Mouse (Mus musculus) heart, embryonic 14.5 days (tissue): Measurements from ENCODE around the gene Speer4b. TPM values are rescaled to one million over a fixed set of nuclear protein-coding genes. Genes with fewer than 3 reads are reported as not detected.

Source experiments
- ATAC-seq: fragments of 200-750 bp; cut with Nextera tagmentation; 2 replicates; pipeline ENCODE4 v1.8.0; 2017; ENCODE audit warnings: low read depth, moderate TSS enrichment; ENCODE audit not compliant: insufficient number of reproducible peaks, insufficient read depth, low FRiP score
- H3K27ac ChIP-seq, 2 experiments: fragments of 200-500 bp in 1 of 2; fragments of 300-500 bp in 1 of 2; sonication (generic) in 1 of 2; replicated peaks in 1 of 2; 2 replicates each; pipeline ENCODE4 v1.5.1; 2012 to 2014; ENCODE audit warnings: low read depth in 2 of 2, low read length in 2 of 2, control low read depth in 1 of 2, mild to moderate bottlenecking in 1 of 2, mixed read lengths in 1 of 2; ENCODE audit not compliant: control insufficient read depth in 1 of 2, insufficient read depth in 1 of 2
- H3K27me3 ChIP-seq: fragments of 300-500 bp; sonication (generic); 2 replicates; pipeline ENCODE4 v1.6.1; 2014; ENCODE audit warnings: mild to moderate bottlenecking, low read length, control low read depth; ENCODE audit not compliant: control insufficient read depth, insufficient read depth
- H3K36me3 ChIP-seq: fragments of 300-500 bp; sonication (generic); 2 replicates; pipeline ENCODE4 v1.6.1; 2014; ENCODE audit warnings: mild to moderate bottlenecking, control low read depth, low read length, mixed read lengths; ENCODE audit not compliant: control insufficient read depth, insufficient read depth
- H3K4me1 ChIP-seq, 2 experiments: fragments of 200-500 bp in 1 of 2; fragments of 300-500 bp in 1 of 2; sonication (generic) in 1 of 2; 2 replicates each; pipeline ENCODE4 v1.6.1; 2012 to 2014; ENCODE audit warnings: low read length in 2 of 2, control low read depth in 1 of 2, mixed read lengths in 1 of 2; ENCODE audit not compliant: control insufficient read depth in 2 of 2, insufficient read depth in 2 of 2
- H3K4me2 ChIP-seq: fragments of 300-500 bp; sonication (generic); 2 replicates; pipeline ENCODE4 v1.6.1; 2014; ENCODE audit warnings: mild to moderate bottlenecking, low read length
- H3K4me3 ChIP-seq, 2 experiments: fragments of 200-500 bp in 1 of 2; fragments of 300-500 bp in 1 of 2; sonication (generic) in 1 of 2; 2 replicates each; pipeline ENCODE4 v1.5.1; 2012 to 2014; ENCODE audit warnings: low read length in 2 of 2, mild to moderate bottlenecking in 2 of 2, control low read depth in 1 of 2, low read depth in 1 of 2, moderate library complexity in 1 of 2; ENCODE audit not compliant: control insufficient read depth in 1 of 2, insufficient read depth in 1 of 2
- H3K9ac ChIP-seq: fragments of 300-500 bp; sonication (generic); 2 replicates; pipeline ENCODE4 v1.6.1; 2014; ENCODE audit warnings: mild to moderate bottlenecking, low read length
- H3K9me3 ChIP-seq: fragments of 300-500 bp; sonication (generic); 2 replicates; pipeline ENCODE4 v1.6.1; 2016; ENCODE audit warnings: low read length, control low read depth; ENCODE audit not compliant: control insufficient read depth
- WGBS: fragments of 180-500 bp; shearing (Covaris S2); extraction: QIAGEN DNeasy Blood & Tissue Kit; methylation state at CpG from one replicate; pipeline ENCODE4 v1.1.7; 2014; 5-methylcytosine and 5-hydroxymethylcytosine counted together
- polyA plus RNA-seq: library from polyadenylated mRNA; unstranded; fragments of >200 nt; fragmentation: Nextera tagmentation; extraction: Ambion mirVana; gene quantifications from 2 replicates; pipeline ENCODE4 v1.2.1, GENCODE M21; 2014

The Speer4b gene
- polyA plus RNA-seq, 1 experiment from 2014 or later: not detected

DNA sequence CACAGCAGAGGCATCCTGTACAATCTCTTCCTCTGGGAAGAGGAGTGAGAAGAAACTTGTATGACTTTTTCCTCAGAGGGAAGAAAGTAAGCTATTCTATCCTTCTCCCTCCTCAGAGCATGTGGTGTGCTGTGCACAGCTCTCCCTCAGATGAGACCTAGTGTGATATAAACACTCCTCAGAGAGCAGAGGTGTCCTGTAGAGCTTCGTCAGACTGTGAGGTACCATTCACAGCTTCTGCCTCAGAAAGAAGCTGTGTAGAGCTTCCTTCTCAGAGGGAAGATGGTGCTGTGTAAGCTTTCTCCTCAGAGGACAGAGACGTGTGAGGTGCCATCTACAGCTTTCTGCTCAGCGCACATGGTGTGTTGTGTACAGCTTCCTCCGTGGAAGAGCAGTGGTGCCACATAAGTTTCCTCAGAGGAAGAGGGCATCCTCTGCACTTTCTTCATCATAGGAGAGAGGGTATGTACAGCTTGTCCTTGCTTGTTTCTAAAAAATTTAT is 26.2 kb downstream of the Speer4b start:
- H3K4me1 ChIP-seq: no peaks in the 10 kb centered on the region
- no peaks in the 10 kb centered on the region for H3K36me3 ChIP-seq
- no peaks in the 10 kb centered on the region for H3K27me3 ChIP-seq
- H3K4me2 ChIP-seq: no peak overlapping the region
- H3K27ac ChIP-seq: no peak overlapping the region
- no peaks in the 10 kb centered on the region for H3K9me3 ChIP-seq
- 69% methylated on average over 4 of the region's 4 CpGs for WGBS
- no peak overlapping the region for H3K9ac ChIP-seq
- ATAC-seq: no peak
- no peak overlapping the region for H3K4me3 ChIP-seq

DNA sequence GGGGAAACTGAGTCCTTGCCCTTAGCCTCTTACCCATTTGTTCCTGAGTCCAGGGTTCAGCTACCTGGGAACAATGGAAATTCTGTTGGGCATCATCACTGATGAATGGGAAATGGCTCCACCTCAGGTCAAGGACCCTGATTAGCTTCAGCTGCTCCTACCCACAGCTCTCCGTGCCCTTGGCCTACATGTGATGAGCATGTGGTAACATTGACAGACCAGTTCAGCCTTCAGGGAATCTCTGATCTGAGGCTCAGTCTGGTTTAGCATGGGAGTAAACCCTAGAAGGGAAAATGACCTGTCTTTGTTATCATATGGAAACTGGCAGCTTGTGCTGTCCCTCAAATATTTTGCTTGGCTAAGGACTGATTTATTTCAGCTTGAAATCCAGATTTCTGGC is 43.6 kb downstream of the Speer4b start:
- no peak overlapping the region for H3K9ac ChIP-seq
- no peak for ATAC-seq
- no peak overlapping the region for H3K27ac ChIP-seq
- H3K36me3 ChIP-seq: no peaks in the 10 kb centered on the region
- no peak overlapping the region for H3K4me3 ChIP-seq
- H3K4me2 ChIP-seq: no peak overlapping the region
- no peaks in the 10 kb centered on the region for H3K27me3 ChIP-seq
- WGBS: 70% methylated on average over 1 of the region's 1 CpGs
- H3K4me1 ChIP-seq: no peaks in the 10 kb centered on the region
- no peaks in the 10 kb centered on the region for H3K9me3 ChIP-seq

DNA sequence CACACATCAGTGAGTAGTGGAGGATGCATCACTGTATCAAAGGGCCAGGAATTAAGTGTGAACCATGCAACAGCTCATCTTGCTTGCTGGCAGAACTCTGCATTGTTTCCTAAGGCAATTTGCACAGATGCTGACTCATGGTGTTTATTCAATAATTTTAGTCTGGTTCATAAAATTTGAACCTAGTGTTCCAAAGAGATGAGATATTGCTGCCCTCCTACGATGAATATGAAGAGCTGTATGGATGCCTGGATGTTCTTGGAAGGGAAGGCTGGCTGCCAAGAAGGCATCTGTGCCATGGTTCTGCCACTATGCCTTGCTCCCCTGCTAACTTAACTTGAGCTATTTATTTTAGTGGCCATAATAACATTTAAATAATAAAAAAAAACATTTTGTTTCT is 44.3 kb downstream of the Speer4b start:
- H3K4me2 ChIP-seq: no peak overlapping the region
- H3K27me3 ChIP-seq: no peaks in the 10 kb centered on the region
- no peak overlapping the region for H3K27ac ChIP-seq
- WGBS: 86% methylated on average over 1 of the region's 1 CpGs
- no peaks in the 10 kb centered on the region for H3K4me1 ChIP-seq
- H3K9ac ChIP-seq: no peak overlapping the region
- H3K36me3 ChIP-seq: no peaks in the 10 kb centered on the region
- ATAC-seq: no peak
- H3K9me3 ChIP-seq: no peaks in the 10 kb centered on the region
- H3K4me3 ChIP-seq: no peak overlapping the region

DNA sequence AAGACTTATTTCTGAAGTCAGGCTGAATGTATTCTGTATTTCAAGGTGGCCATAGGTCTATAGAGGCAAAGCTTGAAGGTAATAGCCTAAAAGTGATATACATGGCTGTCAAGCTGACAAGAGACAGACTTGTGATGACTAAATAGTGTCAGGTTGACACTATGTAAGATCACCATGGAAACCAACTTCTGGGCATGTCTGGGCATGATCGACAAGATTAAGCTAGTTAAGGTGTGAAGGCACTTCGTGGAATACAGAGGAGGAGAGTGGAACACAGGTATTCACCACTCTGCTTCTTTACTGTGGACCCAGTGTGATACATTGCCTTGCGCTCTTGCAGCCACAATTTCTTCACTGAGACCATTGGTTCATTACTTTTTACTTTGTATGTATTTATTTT is 46.9 kb downstream of the Speer4b start:
- WGBS: 74% methylated on average over 3 of the region's 3 CpGs
- no peak for ATAC-seq
- Histone ChIP-seq H3K27ac (no peak overlapping the region), H3K9me3 (no peaks in the 10 kb centered on the region), H3K27me3 (no peaks in the 10 kb centered on the region), H3K9ac (no peak overlapping the region), H3K4me1 (no peaks in the 10 kb centered on the region), H3K36me3 (no peaks in the 10 kb centered on the region), H3K4me2 (no peak overlapping the region), H3K4me3 (no peak overlapping the region)

DNA sequence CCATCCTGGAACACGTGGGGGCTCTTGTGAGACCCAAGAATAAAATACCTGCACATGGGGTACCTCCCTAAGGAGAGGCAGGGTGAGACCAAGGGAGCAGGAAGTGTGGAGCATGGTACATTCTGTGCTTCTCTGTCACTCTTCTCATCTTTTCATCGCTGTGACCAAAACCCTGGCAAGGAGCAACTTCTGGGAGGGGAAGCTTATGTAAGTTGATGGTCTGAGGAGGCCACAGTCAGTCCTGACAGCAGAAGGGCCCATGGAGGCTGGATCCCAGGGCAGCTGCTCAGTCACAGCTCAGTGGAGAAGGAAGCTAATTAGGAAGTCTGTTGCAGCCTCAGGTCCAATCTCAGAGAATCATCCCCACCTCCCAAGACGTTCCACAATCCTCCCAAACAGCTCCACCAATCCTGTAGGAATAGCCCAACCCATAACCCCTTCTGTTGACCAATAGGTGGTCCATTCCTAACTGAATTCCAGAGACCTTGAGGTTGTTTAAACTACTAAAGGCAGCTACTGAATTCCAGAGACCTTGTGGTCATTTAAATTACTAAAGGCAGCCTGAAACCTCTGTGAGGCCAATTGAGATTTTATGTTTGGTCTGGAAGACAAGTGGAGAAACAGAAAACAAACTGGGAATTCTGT is 47.9 kb downstream of the Speer4b start:
- Histone ChIP-seq H3K4me3 (no peak overlapping the region), H3K36me3 (no peaks in the 10 kb centered on the region), H3K9ac (no peak overlapping the region), H3K4me2 (no peak overlapping the region), H3K27ac (no peak overlapping the region), H3K4me1 (no peaks in the 10 kb centered on the region), H3K27me3 (no peaks in the 10 kb centered on the region), H3K9me3 (no peaks in the 10 kb centered on the region)
- no peak for ATAC-seq
- WGBS: 35% methylated on average over 3 of the region's 3 CpGs
